Mouse (Mus musculus) forebrain, embryonic 13.5 days (tissue): ENCODE measurements around the gene 1810062G17Rik. TPM values are rescaled to one million over a fixed set of nuclear protein-coding genes. Genes with fewer than 3 reads are reported as not detected.
A peak's percentile ranks its signal among the peaks of the same experiment; 100 is the strongest.

Experiments
- ATAC-seq: fragments of 200-750 bp; cut with Nextera tagmentation; 2 replicates; pipeline ENCODE4 v1.8.0; 2017
- H3K27ac ChIP-seq: fragments of 300-500 bp; sonication (generic); 2 replicates; pipeline ENCODE4 v1.5.1; 2015; ENCODE audit warnings: inconsistent platforms, mild to moderate bottlenecking, moderate library complexity
- H3K27me3 ChIP-seq: fragments of 300-500 bp; sonication (generic); 2 replicates; pipeline ENCODE4 v1.6.1; 2015; ENCODE audit warnings: mild to moderate bottlenecking, inconsistent platforms
- H3K36me3 ChIP-seq: fragments of 300-500 bp; sonication (generic); 2 replicates; pipeline ENCODE4 v1.6.1; 2015; ENCODE audit warnings: mild to moderate bottlenecking, inconsistent platforms; ENCODE audit not compliant: poor library complexity, severe bottlenecking
- H3K4me1 ChIP-seq: fragments of 300-500 bp; sonication (generic); 2 replicates; pipeline ENCODE4 v1.6.1; 2015; ENCODE audit warnings: inconsistent platforms
- H3K4me2 ChIP-seq: fragments of 300-500 bp; sonication (generic); 2 replicates; pipeline ENCODE4 v1.6.1; 2015; ENCODE audit warnings: inconsistent platforms, mild to moderate bottlenecking, moderate library complexity
- H3K4me3 ChIP-seq: fragments of 300-500 bp; sonication (generic); 2 replicates; pipeline ENCODE4 v1.5.1; 2015; ENCODE audit warnings: mild to moderate bottlenecking, inconsistent platforms
- H3K9ac ChIP-seq: fragments of 300-500 bp; sonication (generic); 2 replicates; pipeline ENCODE4 v1.6.1; 2015; ENCODE audit warnings: mild to moderate bottlenecking, inconsistent platforms
- H3K9me3 ChIP-seq: fragments of 300-500 bp; sonication (generic); replicated peaks from 2 replicates; pipeline ENCODE4 v1.6.1; 2016; ENCODE audit warnings: inconsistent platforms
- WGBS: fragments of 180-500 bp; shearing (Covaris S2); methylation state at CpG from one replicate; pipeline ENCODE4 v1.1.7; 2015; 5-methylcytosine and 5-hydroxymethylcytosine counted together
- polyA plus RNA-seq: library from polyadenylated mRNA; unstranded; fragments of >200 nt; fragmentation: Nextera tagmentation; extraction: Ambion mirVana; gene quantifications from 2 replicates; pipeline ENCODE4 v1.2.1, GENCODE M21; 2015

The 1810062G17Rik gene
- 0.18 and 0.39 TPM in 2 replicates for polyA plus RNA-seq

DNA sequence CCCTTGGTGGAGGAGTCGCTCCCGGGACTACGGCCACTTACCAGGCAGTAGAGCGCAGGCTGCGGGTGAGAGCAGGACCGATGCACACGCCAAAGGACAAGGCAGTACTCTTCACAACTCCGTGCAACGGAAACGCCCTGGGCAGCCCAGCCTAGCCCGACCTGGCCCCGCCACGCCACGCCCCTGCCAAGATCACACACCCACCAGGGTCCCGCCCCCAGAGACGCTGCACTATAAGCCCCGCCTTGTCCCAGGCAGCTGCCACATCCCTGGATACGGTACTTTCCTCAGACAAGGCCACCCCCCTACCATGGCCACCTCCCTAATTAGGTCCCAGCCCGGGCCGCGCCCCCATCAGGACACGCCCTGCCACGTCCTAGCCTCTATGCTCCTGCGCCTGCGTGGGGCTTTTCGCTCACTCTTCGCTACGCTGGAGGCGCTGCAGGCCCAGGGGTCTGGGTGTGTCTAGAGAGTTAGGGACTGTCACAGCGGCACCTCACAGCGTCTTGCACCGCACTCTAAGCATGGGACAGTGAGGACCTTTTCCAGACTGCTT, at the start of gene 1810062G17Rik, which contains the start of gene Anxa5:
1810062G17Rik (plus strand) TSS at position 406 of the 556 bp plus-strand sequence.
Anxa5 (minus strand) TSS at position 363 of the 556 bp plus-strand sequence.
- 0% methylated on average over 32 of the region's 32 CpGs for WGBS
- H3K4me2 ChIP-seq = peak within 1 kb of the TSS; percentile 89
- ATAC-seq = peak; percentile 97
- H3K9ac ChIP-seq = peak within 1 kb of the TSS; percentile 65
- no peaks in the 10 kb centered on the region for H3K36me3 ChIP-seq
- H3K27me3 ChIP-seq = 0 out of 2 replicates have a peak, but pooled peaks cover 2% of the 10 kb centered on the region
- H3K9me3 ChIP-seq = no peaks in the 10 kb centered on the region
- peak within 1 kb of the TSS; percentile 60 for H3K4me3 ChIP-seq
- H3K4me1 ChIP-seq = peaks cover 16% of the 10 kb centered on the region
- H3K27ac ChIP-seq = no peak within 1 kb of the TSS

DNA sequence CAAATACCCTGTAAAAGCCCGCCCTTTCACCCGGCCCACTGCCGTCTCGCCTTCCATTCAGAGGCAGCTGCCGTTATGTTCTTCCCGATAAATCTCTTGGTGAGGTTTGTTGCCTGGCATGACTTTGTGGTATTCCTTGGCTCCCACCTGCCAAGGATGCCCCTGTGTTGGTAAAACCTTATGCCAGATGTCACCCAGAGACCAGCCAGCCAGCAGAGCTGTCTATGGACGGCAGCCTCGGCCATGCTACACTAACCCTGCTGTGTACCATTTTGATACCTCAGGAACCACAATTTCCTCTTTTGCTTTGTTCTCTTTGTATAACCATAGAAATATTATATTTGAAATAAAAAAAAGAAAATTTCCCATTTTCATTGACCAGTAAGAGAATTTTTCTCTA, 48.4 kb upstream of the 1810062G17Rik start:
- H3K36me3 ChIP-seq = no peaks in the 10 kb centered on the region
- no peak overlapping the region for H3K4me3 ChIP-seq
- H3K4me1 ChIP-seq = no peaks in the 10 kb centered on the region
- H3K27me3 ChIP-seq = no peaks in the 10 kb centered on the region
- no peak overlapping the region for H3K9ac ChIP-seq
- 96% methylated on average over 8 of the region's 8 CpGs for WGBS
- no peak overlapping the region for H3K27ac ChIP-seq
- H3K4me2 ChIP-seq = no peak overlapping the region
- ATAC-seq = no peak
- no peaks in the 10 kb centered on the region for H3K9me3 ChIP-seq

DNA sequence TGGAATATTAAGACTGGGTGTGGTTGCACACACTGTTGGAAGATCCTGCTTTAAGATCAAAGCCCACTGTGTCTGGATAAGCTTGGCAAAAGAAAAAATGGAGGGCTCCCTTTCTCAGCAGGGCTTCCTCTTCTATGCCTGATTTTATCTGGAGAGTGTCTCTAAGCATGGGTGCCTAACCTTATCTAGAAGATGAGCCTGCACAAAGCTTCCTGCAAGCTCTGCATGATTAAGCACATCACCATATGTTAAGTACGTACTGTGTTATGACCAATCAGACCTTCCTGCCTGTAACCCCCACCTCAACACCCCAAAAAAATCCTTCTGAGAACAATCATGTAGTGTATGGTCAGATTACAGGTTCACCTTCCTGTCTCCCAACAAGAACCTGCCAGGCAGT, 45.4 kb upstream of the 1810062G17Rik start:
- H3K27ac ChIP-seq = no peak overlapping the region
- WGBS = 100% methylated on average over 1 of the region's 1 CpGs
- H3K4me1 ChIP-seq = no peaks in the 10 kb centered on the region
- no peaks in the 10 kb centered on the region for H3K36me3 ChIP-seq
- no peak overlapping the region for H3K4me2 ChIP-seq
- H3K9ac ChIP-seq = no peak overlapping the region
- no peaks in the 10 kb centered on the region for H3K9me3 ChIP-seq
- ATAC-seq = no peak
- no peak overlapping the region for H3K4me3 ChIP-seq
- H3K27me3 ChIP-seq = no peaks in the 10 kb centered on the region

DNA sequence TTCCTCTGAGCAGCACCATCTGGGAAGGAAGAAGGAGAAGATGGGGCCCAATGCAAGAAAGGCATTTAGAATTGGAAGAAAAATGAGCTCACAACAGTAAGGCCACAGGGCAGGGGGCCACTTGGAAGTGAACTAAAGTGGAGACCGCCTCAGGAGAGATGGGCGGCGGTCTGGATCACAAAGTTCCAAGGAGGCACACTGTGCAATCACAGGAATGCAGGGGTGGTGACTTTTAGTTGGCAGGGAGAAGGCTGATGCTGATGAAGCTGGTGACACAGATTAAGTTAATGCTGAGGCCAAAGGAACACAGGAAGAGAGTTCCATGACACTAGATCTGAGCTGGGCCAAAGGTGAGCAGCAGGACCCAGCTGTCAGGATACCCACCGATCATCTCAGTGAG, 35.5 kb upstream of the 1810062G17Rik start:
- H3K9ac ChIP-seq = no peak overlapping the region
- H3K4me3 ChIP-seq = no peak overlapping the region
- H3K36me3 ChIP-seq = no peaks in the 10 kb centered on the region
- no peak overlapping the region for H3K4me2 ChIP-seq
- peaks cover 3% of the 10 kb centered on the region; the same call in 1 of the 2 replicates for H3K4me1 ChIP-seq
- no peaks in the 10 kb centered on the region for H3K27me3 ChIP-seq
- H3K27ac ChIP-seq = no peak overlapping the region
- ATAC-seq = no peak
- WGBS = 92% methylated on average over 4 of the region's 4 CpGs
- no peaks in the 10 kb centered on the region for H3K9me3 ChIP-seq

DNA sequence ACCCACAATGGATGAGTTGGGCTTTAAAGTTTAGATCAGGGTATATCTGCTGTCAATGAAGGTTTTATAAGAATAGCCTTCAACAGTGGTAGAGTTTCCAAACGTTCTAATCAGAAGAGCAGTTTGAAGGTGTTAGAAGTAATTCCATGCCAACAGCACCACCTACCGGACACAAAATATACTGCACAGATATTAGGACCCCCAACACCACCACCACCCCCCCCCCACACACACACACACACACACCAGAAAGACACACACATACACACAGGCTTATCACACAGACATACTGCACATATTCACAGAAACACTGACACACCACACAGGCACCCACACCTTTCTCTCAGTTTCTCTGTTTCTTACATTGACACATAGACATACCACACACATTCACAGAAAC, 33.3 kb upstream of the 1810062G17Rik start:
- no peak overlapping the region for H3K4me3 ChIP-seq
- 2% methylated on average over 2 of the region's 2 CpGs for WGBS
- peak; percentile 68 for ATAC-seq

DNA sequence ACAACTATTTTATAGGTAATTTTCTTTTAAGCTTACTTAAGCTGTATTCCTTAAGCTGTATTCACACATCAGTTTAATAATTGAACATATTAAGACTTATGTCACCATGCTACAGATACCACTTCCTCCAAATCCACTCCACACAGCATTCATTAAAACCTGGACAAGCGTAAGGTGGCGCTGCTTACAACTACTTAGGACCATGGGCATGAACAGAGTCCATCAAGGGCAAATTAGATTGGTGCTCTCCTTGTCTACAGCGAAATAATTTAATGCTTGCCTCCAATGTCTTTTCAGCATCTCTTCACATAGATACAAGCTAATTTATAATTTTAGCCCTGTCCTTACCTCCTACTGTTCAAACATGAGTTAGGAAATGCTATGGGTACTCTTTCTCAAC, 29.7 kb upstream of the 1810062G17Rik start:
- Histone ChIP-seq H3K27ac (no peak overlapping the region), H3K4me3 (no peak overlapping the region), H3K4me1 (peaks cover 3% of the 10 kb centered on the region; the same call in 1 of the 2 replicates), H3K4me2 (no peak overlapping the region), H3K9ac (no peak overlapping the region), H3K27me3 (no peaks in the 10 kb centered on the region), H3K9me3 (no peaks in the 10 kb centered on the region), H3K36me3 (no peaks in the 10 kb centered on the region)
- WGBS = 88% methylated on average over 3 of the region's 3 CpGs
- ATAC-seq = no peak

More for the DNA sequence above, 33.3 kb upstream of the 1810062G17Rik start:
- Histone ChIP-seq H3K4me2 (no peak overlapping the region), H3K4me1 (peaks cover 3% of the 10 kb centered on the region; the same call in 1 of the 2 replicates), H3K9ac (no peak overlapping the region), H3K9me3 (no peaks in the 10 kb centered on the region), H3K36me3 (no peaks in the 10 kb centered on the region), H3K27me3 (no peaks in the 10 kb centered on the region), H3K27ac (no peak overlapping the region)

DNA sequence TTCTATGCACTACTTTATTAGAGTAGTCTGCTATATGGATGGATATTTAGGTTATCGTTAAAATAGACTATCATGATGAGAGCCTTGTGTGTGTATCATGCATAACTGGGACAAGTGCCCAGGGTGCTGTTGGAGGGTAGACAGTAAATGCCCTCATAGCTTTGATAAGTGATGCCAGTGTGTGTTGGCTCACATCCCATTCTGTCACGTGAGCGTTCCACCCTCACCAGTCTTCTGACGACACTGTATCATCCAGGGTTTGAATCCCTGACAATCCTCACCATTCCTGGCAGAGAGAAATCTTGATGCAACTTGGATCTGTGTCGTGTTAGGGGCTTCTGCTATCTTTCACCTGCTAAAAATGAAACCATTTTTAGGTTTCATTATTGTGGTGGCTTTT, 29.2 kb upstream of the 1810062G17Rik start:
- ATAC-seq = no peak
- H3K27ac ChIP-seq = no peak overlapping the region
- no peak overlapping the region for H3K9ac ChIP-seq
- H3K36me3 ChIP-seq = no peaks in the 10 kb centered on the region
- H3K4me3 ChIP-seq = no peak overlapping the region
- WGBS = 73% methylated on average over 5 of the region's 5 CpGs
- H3K4me2 ChIP-seq = no peak overlapping the region
- H3K9me3 ChIP-seq = no peaks in the 10 kb centered on the region
- no peaks in the 10 kb centered on the region for H3K27me3 ChIP-seq
- H3K4me1 ChIP-seq = peaks cover 3% of the 10 kb centered on the region; the same call in 1 of the 2 replicates

DNA sequence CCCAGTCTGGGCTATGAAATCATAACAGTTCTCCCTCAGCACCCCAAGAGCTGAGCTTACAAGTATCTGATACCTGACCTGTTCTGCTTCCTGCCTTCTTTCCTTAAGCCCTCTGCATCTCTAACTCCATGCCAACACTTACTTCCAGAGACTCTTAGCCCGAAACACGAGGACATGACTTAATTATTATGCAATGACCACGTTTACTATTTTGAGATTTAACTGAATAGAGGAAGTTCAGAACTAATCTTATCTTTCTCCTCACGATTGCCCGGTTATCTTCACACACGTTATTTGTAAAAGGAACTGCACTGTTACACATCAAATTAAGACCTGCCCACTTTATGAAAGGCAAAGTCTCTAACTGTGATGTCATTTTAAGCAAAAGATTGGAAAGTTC, 28.8 kb upstream of the 1810062G17Rik start:
- no peak overlapping the region for H3K9ac ChIP-seq
- peaks cover 3% of the 10 kb centered on the region; the same call in 1 of the 2 replicates for H3K4me1 ChIP-seq
- ATAC-seq = no peak
- H3K36me3 ChIP-seq = no peaks in the 10 kb centered on the region
- no peak overlapping the region for H3K4me2 ChIP-seq
- no peaks in the 10 kb centered on the region for H3K27me3 ChIP-seq
- WGBS = 82% methylated on average over 6 of the region's 6 CpGs
- no peaks in the 10 kb centered on the region for H3K9me3 ChIP-seq
- H3K27ac ChIP-seq = no peak overlapping the region
- H3K4me3 ChIP-seq = no peak overlapping the region

DNA sequence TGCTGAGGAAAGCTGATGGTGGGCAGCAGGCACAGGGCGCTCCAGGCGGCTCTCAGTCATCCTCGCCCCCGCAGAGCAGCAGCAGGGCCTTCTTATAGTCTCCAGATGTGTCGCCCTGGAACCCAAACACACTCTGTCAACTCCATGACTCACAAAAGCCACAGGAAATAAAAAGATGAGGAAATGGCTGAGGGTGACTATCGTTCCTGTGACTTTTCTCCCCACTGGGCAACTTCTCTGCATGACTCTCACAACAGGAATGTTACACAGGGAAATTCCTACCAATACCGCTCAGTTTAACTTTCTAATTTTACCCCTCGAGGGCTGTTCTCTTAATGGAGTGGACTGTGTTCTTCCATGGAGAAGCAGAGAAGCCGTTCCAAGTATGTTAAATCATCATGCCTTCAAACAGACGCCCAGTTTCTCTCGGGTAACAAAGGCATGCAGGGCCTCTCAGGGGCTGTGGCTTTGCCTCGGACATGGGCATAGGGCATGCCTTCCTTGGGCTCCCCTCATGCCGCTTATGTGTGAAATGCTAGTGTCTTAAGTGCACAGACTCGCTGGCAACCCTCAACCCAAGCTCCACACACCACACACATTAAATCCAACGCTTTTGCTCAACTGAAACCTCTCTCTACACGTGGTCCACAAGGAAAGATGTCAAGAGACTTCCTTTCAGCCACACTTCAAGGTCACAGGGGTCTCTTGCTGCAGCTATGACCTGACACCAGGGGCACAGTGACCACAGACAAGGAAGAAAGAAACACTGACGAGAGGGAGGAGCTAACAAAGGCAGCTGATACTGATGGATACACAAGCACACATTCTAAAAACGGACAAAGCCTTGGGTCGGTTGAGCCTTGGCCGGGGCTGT, 26.2 kb upstream of the 1810062G17Rik start:
- Histone ChIP-seq H3K27me3 (no peaks in the 10 kb centered on the region), H3K27ac (no peak overlapping the region), H3K4me1 (no peaks in the 10 kb centered on the region), H3K9me3 (no peaks in the 10 kb centered on the region), H3K36me3 (no peaks in the 10 kb centered on the region), H3K9ac (no peak overlapping the region), H3K4me3 (no peak overlapping the region), H3K4me2 (no peak overlapping the region)
- ATAC-seq = 0 out of 2 replicates have a peak, but pooled peaks have one; percentile 19
- WGBS = 52% methylated on average over 20 of the region's 20 CpGs

DNA sequence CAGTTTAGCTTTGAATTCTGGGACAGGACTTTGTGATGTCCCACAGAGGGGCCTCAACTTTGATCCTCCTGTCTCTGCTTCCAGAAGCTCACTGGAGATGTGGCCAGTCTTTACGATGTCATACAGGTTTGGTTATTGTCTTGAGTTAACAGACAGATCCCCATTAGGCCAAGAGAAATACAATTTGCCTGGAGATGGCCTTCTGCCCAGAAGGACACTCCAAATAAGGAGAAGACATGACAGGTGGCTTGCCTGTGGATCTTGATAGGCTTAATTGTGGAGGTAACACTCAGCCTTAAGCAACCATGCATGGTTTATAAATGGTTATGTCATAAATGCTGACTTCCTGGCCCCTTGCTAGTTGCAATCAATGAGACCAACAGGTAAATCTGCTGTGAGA, 23.2 kb upstream of the 1810062G17Rik start:
- no peak overlapping the region for H3K27ac ChIP-seq
- no peak overlapping the region for H3K9ac ChIP-seq
- H3K4me1 ChIP-seq = no peaks in the 10 kb centered on the region
- H3K36me3 ChIP-seq = no peaks in the 10 kb centered on the region
- no peaks in the 10 kb centered on the region for H3K27me3 ChIP-seq
- no peak for ATAC-seq
- 91% methylated on average over 1 of the region's 1 CpGs for WGBS
- H3K4me2 ChIP-seq = no peak overlapping the region
- no peaks in the 10 kb centered on the region for H3K9me3 ChIP-seq
- no peak overlapping the region for H3K4me3 ChIP-seq

DNA sequence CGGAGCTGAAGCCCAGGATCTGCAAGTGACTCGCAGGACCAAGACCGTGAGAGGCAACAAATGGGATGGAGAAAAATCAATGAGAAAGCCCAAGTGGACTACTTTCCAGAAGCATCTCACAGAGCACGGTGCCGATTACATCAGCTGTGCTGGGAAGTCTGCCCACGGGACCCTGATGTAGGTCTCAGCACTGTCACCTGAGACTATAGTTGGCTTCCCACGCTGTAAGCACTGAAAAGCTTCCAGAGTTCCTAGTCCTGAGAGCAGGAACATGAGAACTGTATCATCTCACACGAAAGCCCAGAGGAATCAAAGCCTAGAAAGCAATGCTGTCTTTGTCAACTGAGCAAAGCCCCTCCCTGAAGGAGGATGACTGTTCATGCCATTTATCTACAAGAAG, 20.6 kb upstream of the 1810062G17Rik start:
- WGBS = 94% methylated on average over 8 of the region's 8 CpGs

DNA sequence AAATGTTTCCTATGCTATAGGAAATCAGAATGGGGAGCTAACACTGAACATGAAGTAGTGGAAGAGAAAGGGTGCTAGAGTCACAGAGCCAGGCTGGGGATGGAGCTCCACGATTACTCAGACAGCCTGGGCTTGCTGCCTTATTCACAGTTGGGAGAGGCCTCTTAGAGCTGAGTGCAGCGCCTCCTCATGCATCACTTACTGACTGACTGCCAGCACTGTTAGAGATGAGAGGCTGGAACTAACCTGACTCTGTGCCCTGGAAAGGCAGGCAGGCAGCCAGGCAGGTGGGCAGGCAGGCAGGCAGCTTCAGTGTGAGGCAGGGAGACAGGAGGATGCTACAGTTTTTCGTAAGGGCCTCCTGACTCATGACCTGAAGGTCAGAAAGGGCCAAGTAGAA, 20.2 kb upstream of the 1810062G17Rik start:
- Histone ChIP-seq H3K9ac (no peak overlapping the region), H3K27me3 (no peaks in the 10 kb centered on the region), H3K9me3 (no peaks in the 10 kb centered on the region), H3K4me3 (no peak overlapping the region), H3K4me2 (no peak overlapping the region), H3K36me3 (0 out of 2 replicates have a peak, but pooled peaks cover 4% of the 10 kb centered on the region), H3K27ac (no peak overlapping the region), H3K4me1 (no peaks in the 10 kb centered on the region)
- ATAC-seq = no peak
- 73% methylated on average over 3 of the region's 3 CpGs for WGBS

More for the DNA sequence above, 20.6 kb upstream of the 1810062G17Rik start:
- H3K9ac ChIP-seq = no peak overlapping the region
- H3K36me3 ChIP-seq = 0 out of 2 replicates have a peak, but pooled peaks cover 4% of the 10 kb centered on the region
- H3K27ac ChIP-seq = no peak overlapping the region
- no peak for ATAC-seq
- no peaks in the 10 kb centered on the region for H3K9me3 ChIP-seq
- no peak overlapping the region for H3K4me2 ChIP-seq
- no peak overlapping the region for H3K4me3 ChIP-seq
- no peaks in the 10 kb centered on the region for H3K27me3 ChIP-seq
- H3K4me1 ChIP-seq = no peaks in the 10 kb centered on the region
